Mouse (Mus musculus) bone marrow macrophage, adult 2 months (primary cell): ENCODE measurements around the gene Fbxo11. TPM values are rescaled to one million over a fixed set of nuclear protein-coding genes. Genes with fewer than 3 reads are reported as not detected.
"Not testable (repeated sequence)": the region's sequence is repeated elsewhere in the genome, so short reads cannot be mapped to it uniquely, and the experiment has no call there.

Source experiments
- H3K27ac ChIP-seq: 2 replicates; pipeline ENCODE4 v1.5.1; 2012; ENCODE audit warnings: low read depth, low read length; ENCODE audit not compliant: insufficient read depth
- H3K4me1 ChIP-seq: 2 replicates; pipeline ENCODE4 v1.6.1; 2012; ENCODE audit warnings: low read length; ENCODE audit not compliant: control insufficient read depth, insufficient read depth
- H3K4me3 ChIP-seq: 2 replicates; pipeline ENCODE4 v1.5.1; 2012; ENCODE audit warnings: mild to moderate bottlenecking, low read length, moderate library complexity; ENCODE audit not compliant: insufficient read depth
- CTCF ChIP-seq: IDR thresholded peaks from 2 replicates; pipeline ENCODE4 v1.5.1; 2012; ENCODE audit warnings: low read depth, mild to moderate bottlenecking, low read length, moderate library complexity
- POLR2A ChIP-seq: IDR thresholded peaks from 2 replicates; pipeline ENCODE4 v1.6.1; 2012; ENCODE audit warnings: mild to moderate bottlenecking, low read depth, low read length, borderline replicate concordance
- polyA plus RNA-seq: library from polyadenylated mRNA; stranded (reverse); fragments of >200 nt; gene quantifications from 2 replicates; pipeline ENCODE4 v1.2.4, GENCODE M21; 2012; ENCODE audit not compliant: missing spikeins, insufficient read depth, insufficient read length

Gene Fbxo11
- polyA plus RNA-seq, 1 experiment, result 82.9 TPM

- Histone ChIP-seq H3K27ac (no peak overlapping the region), H3K4me3 (no peak overlapping the region), H3K4me1 (peaks cover 17% of the 10 kb centered on the region)
- TF ChIP-seq CTCF (no peak), POLR2A (no peak)
These were observed 81.8 kb downstream of the Fbxo11 start for GRCm38 (mm10) chr17:87983313-87983712.

- no peak overlapping the region for H3K4me3 ChIP-seq
- TF ChIP-seq CTCF (no peak), POLR2A (no peak)
These were observed 83.0 kb downstream of the Fbxo11 start for GRCm38 (mm10) chr17:87982112-87982511.

GRCm38 (mm10) chr17:87979696-87980095, 85.4 kb downstream of the Fbxo11 start:
- peaks cover 15% of the 10 kb centered on the region for H3K4me1 ChIP-seq
- H3K4me3 ChIP-seq, H3K27ac ChIP-seq: not testable (repeated sequence)

More at GRCm38 (mm10) chr17:87982112-87982511, 83.0 kb downstream of the Fbxo11 start:
- no peak overlapping the region for H3K27ac ChIP-seq
- peaks cover 17% of the 10 kb centered on the region for H3K4me1 ChIP-seq

GRCm38 (mm10) chr17:87976927-87977326, 88.2 kb downstream of the Fbxo11 start:
- not testable (repeated sequence) for H3K27ac ChIP-seq, H3K4me1 ChIP-seq, H3K4me3 ChIP-seq

- H3K27ac ChIP-seq, result no peak overlapping the region
- peaks cover 8% of the 10 kb centered on the region for H3K4me1 ChIP-seq
- peak overlapping the region; percentile 91 for H3K4me3 ChIP-seq
- TF ChIP-seq CTCF (no peak), POLR2A (no peak)
These were observed 88.8 kb downstream of the Fbxo11 start for GRCm38 (mm10) chr17:87976154-87976806.

- H3K4me1 ChIP-seq, result peaks cover 8% of the 10 kb centered on the region
- H3K27ac ChIP-seq, result peak overlapping the region; percentile 58
These were observed 89.8 kb downstream of the Fbxo11 start for GRCm38 (mm10) chr17:87975229-87975853.

GRCm38 (mm10) chr17:87974629-87975228, 90.4 kb downstream of the Fbxo11 start, which contains the start of gene Msh6:
TSS of gene Msh6 (plus strand) at chr17:87975062.
- H3K4me1 ChIP-seq, result peaks cover 5% of the 10 kb centered on the region
- H3K27ac ChIP-seq, result peak within 1 kb of the TSS; percentile 58
- peak within 1 kb of the TSS; percentile 91 for H3K4me3 ChIP-seq
- TF ChIP-seq POLR2A, result no peak
- TF ChIP-seq CTCF, result no peak

More at GRCm38 (mm10) chr17:87975229-87975853, 89.8 kb downstream of the Fbxo11 start:
- H3K4me3 ChIP-seq, result peak overlapping the region; percentile 91
- no peak for TF ChIP-seq CTCF
- TF ChIP-seq POLR2A, result no peak

GRCm38 (mm10) chr17:87973261-87974167, 91.6 kb downstream of the Fbxo11 start:
- Histone ChIP-seq H3K4me3 (no peak overlapping the region), H3K4me1 (peaks cover 5% of the 10 kb centered on the region), H3K27ac (no peak overlapping the region)
- TF ChIP-seq CTCF (no peak), POLR2A (no peak)

- no peak overlapping the region for H3K27ac ChIP-seq
- peaks cover 5% of the 10 kb centered on the region for H3K4me1 ChIP-seq
- no peak for TF ChIP-seq CTCF
- TF ChIP-seq POLR2A, result no peak
- no peak overlapping the region for H3K4me3 ChIP-seq
These were observed 92.2 kb downstream of the Fbxo11 start for GRCm38 (mm10) chr17:87972856-87973255.

GRCm38 (mm10) chr17:87971696-87972591, 93.1 kb downstream of the Fbxo11 start:
- H3K4me3 ChIP-seq, H3K4me1 ChIP-seq: not testable (repeated sequence)
- H3K27ac ChIP-seq, result peak overlapping the region; percentile 35; the same call in 1 of the 2 replicates

- H3K27ac ChIP-seq, H3K4me3 ChIP-seq, H3K4me1 ChIP-seq: not testable (repeated sequence)
These were observed 96.6 kb downstream of the Fbxo11 start for GRCm38 (mm10) chr17:87968483-87968926.
